In genomic region chr12:33804206-33804791, GRCm38 (mm10) we compare ENCODE assay signal across 22 mouse cellular contexts.
DNase-seq lines count a peak whose midpoint lies in the region; ATAC-seq and TF ChIP-seq lines count a peak whose summit lies in the region.
"Had no signal": no experiment of that assay in that cellular context is flagged by ENCODE, and none has a peak within 500 bp of the region (broad histone marks: within the 10 kb centered on the region; RNA-seq: fewer than 3 reads in every experiment).

No protein-coding gene starts in this region.

- H3ac ChIP-seq in C2C12 (ENCODE audit: control insufficient read depth, insufficient read length, low read depth): no peak overlapping the region

- peak overlapping the region; percentile 26; the same call in 1 of the 2 replicates for H3K4me2 ChIP-seq in embryonic facial prominence, embryonic 14.5 days (ENCODE audit: low read depth, low read length)
- peak overlapping the region; percentile 46 for H3K4me2 ChIP-seq in limb, embryonic 13.5 days (replicated peaks)
- H3K4me2 ChIP-seq: forebrain, embryonic 12.5 days; heart, embryonic 15.5 days; liver, embryonic 15.5 days; midbrain, embryonic 15.5 days had no signal

- H3K27me3 ChIP-seq in kidney, adult 2 months (replicated peaks; ENCODE audit: control insufficient read depth, insufficient read depth, low read length): no peaks in the 10 kb centered on the region
- no peaks in the 10 kb centered on the region for H3K27me3 ChIP-seq in C2C12 (ENCODE audit: control insufficient read depth, insufficient read depth, insufficient read length)
- H3K27me3 ChIP-seq in embryonic facial prominence, embryonic 14.5 days (replicated peaks; ENCODE audit: control insufficient read depth, insufficient read depth, low read length): no peaks in the 10 kb centered on the region
- H3K27me3 ChIP-seq in limb, embryonic 13.5 days: no peaks in the 10 kb centered on the region
- H3K27me3 ChIP-seq in heart, embryonic 10.5 days (ENCODE audit: insufficient read depth, poor library complexity, severe bottlenecking): no peaks in the 10 kb centered on the region
- H3K27me3 ChIP-seq: forebrain, embryonic 12.5 days; heart, embryonic 15.5 days; liver, embryonic 15.5 days; midbrain, embryonic 15.5 days had no signal

- DNase-seq in kidney, adult 2 months: peak; percentile 1
- no peak for DNase-seq in kidney, postnatal 25 days
- DNase-seq in embryonic facial prominence, embryonic 14.5 days (ENCODE audit: low spot score): peak; percentile 73
- DNase-seq in heart, embryonic 10.5 days (ENCODE audit: low spot score): no peak
- DNase-seq: cerebellum, postnatal 10 days; gastrocnemius, postnatal 25 days; heart, adult 2 months; heart, postnatal 4 days; layer of hippocampus, adult 9-11 months; right cerebral cortex, postnatal 14 days; thymus, postnatal 4 days had no signal

- no peak overlapping the region for H3K4me3 ChIP-seq in kidney, adult 2 months (ENCODE audit: insufficient read depth, low read depth, low read length)
- no peak overlapping the region for H3K4me3 ChIP-seq in C2C12 (ENCODE audit: insufficient read depth, poor library complexity, severe bottlenecking)
- H3K4me3 ChIP-seq in embryonic facial prominence, embryonic 14.5 days (ENCODE audit: low read depth, low read length): no peak overlapping the region
- H3K4me3 ChIP-seq in limb, embryonic 13.5 days: no peak overlapping the region
- no peak overlapping the region for H3K4me3 ChIP-seq in heart, embryonic 10.5 days
- H3K4me3 ChIP-seq: forebrain, embryonic 12.5 days; heart, adult 2 months; heart, embryonic 15.5 days; left cerebral cortex, adult 2 months; liver, embryonic 15.5 days; midbrain, embryonic 15.5 days had no signal

- no peaks in the 10 kb centered on the region for H3K4me1 ChIP-seq in kidney, adult 2 months (ENCODE audit: control insufficient read depth, insufficient read depth, low read length)
- no peaks in the 10 kb centered on the region; the same call in 1 of the 2 replicates for H3K4me1 ChIP-seq in embryonic facial prominence, embryonic 14.5 days (ENCODE audit: control insufficient read depth, insufficient read depth, low read length)
- H3K4me1 ChIP-seq in limb, embryonic 13.5 days: peaks cover 9% of the 10 kb centered on the region
- H3K4me1 ChIP-seq in heart, embryonic 10.5 days: no peaks in the 10 kb centered on the region
- H3K4me1 ChIP-seq: forebrain, embryonic 12.5 days; heart, embryonic 15.5 days; liver, embryonic 15.5 days; midbrain, embryonic 15.5 days had no signal

- no peak for TF ChIP-seq CTCF in kidney, adult 2 months (conservative IDR thresholded peaks at IDR 0.05; ENCODE audit: insufficient read depth, insufficient read length, low read depth, low read length)
- TF ChIP-seq CTCF in C2C12 (IDR thresholded peaks at IDR 0.05; ENCODE audit: control insufficient read depth, insufficient read depth, insufficient read length): no peak

- H3K9me3 ChIP-seq in embryonic facial prominence, embryonic 14.5 days (ENCODE audit: control insufficient read depth, low read length): no peaks in the 10 kb centered on the region
- H3K9me3 ChIP-seq in limb, embryonic 13.5 days: no peaks in the 10 kb centered on the region
- H3K9me3 ChIP-seq in heart, embryonic 10.5 days: no peaks in the 10 kb centered on the region
- H3K9me3 ChIP-seq: forebrain, embryonic 12.5 days; heart, embryonic 15.5 days; liver, embryonic 15.5 days; midbrain, embryonic 15.5 days had no signal

- no peaks in the 10 kb centered on the region for H3K79me3 ChIP-seq in C2C12 (ENCODE audit: low read depth)

- 35% methylated on average over 10 of the region's 10 CpGs for WGBS in kidney, adult 2 months
- 47% methylated on average over 10 of the region's 10 CpGs for WGBS in embryonic facial prominence, embryonic 14.5 days
- 25% methylated on average over 10 of the region's 10 CpGs for WGBS in limb, embryonic 13.5 days
- 81% methylated on average over 10 of the region's 10 CpGs for WGBS in heart, embryonic 10.5 days

- no peak overlapping the region for H3K27ac ChIP-seq in kidney, adult 2 months (ENCODE audit: insufficient read depth, low read depth, low read length)
- H3K27ac ChIP-seq in embryonic facial prominence, embryonic 14.5 days (replicated peaks; ENCODE audit: low read depth, low read length): no peak overlapping the region
- H3K27ac ChIP-seq in limb, embryonic 13.5 days: peak overlapping the region; percentile 49
- H3K27ac ChIP-seq in heart, embryonic 10.5 days: no peak overlapping the region
- H3K27ac ChIP-seq: forebrain, embryonic 12.5 days; heart, adult 2 months; heart, embryonic 15.5 days; left cerebral cortex, adult 2 months; liver, embryonic 15.5 days; midbrain, embryonic 15.5 days had no signal

- H3K79me2 ChIP-seq in C2C12 (ENCODE audit: control insufficient read depth, insufficient read depth): no peaks in the 10 kb centered on the region

- no peaks in the 10 kb centered on the region for H3K36me3 ChIP-seq in kidney, adult 2 months (ENCODE audit: control insufficient read depth, insufficient read depth, low read length)
- no peaks in the 10 kb centered on the region for H3K36me3 ChIP-seq in C2C12 (ENCODE audit: control insufficient read depth, insufficient read depth)
- H3K36me3 ChIP-seq in embryonic facial prominence, embryonic 14.5 days (ENCODE audit: control insufficient read depth, insufficient read depth, low read length): no peaks in the 10 kb centered on the region
- no peaks in the 10 kb centered on the region for H3K36me3 ChIP-seq in limb, embryonic 13.5 days
- no peaks in the 10 kb centered on the region for H3K36me3 ChIP-seq in heart, embryonic 10.5 days
- H3K36me3 ChIP-seq: forebrain, embryonic 12.5 days; heart, embryonic 15.5 days; liver, embryonic 15.5 days; midbrain, embryonic 15.5 days had no signal

- H3K9ac ChIP-seq in embryonic facial prominence, embryonic 14.5 days (ENCODE audit: low read depth, low read length): no peak overlapping the region
- H3K9ac ChIP-seq in limb, embryonic 13.5 days: no peak overlapping the region
- H3K9ac ChIP-seq: forebrain, embryonic 12.5 days; heart, embryonic 15.5 days; liver, embryonic 15.5 days; midbrain, embryonic 15.5 days had no signal

- no peak for TF ChIP-seq POLR2A in kidney, adult 2 months (IDR thresholded peaks at IDR 0.05; ENCODE audit: low read depth, low read length)

- ATAC-seq in embryonic facial prominence, embryonic 14.5 days (ENCODE audit: low read depth): no peak
- ATAC-seq in limb, embryonic 13.5 days (ENCODE audit: low FRiP score, low read depth): peak; percentile 93
- ATAC-seq in megakaryocyte progenitor cell, adult 5-6 weeks (replicated peaks; ENCODE audit: poor library complexity): no peak
- ATAC-seq: hindbrain, embryonic 16.5 days; intestine, postnatal 0 days; lung, postnatal 0 days; midbrain, embryonic 15.5 days had no signal

TF ChIP-seq in C2C12, 6 proteins besides CTCF, POLR2A, EP300 and RAD21:
- TF ChIP-seq USF1 (IDR thresholded peaks at IDR 0.05; ENCODE audit: low read depth) (peak; percentile 89), FOSL1 (IDR thresholded peaks at IDR 0.05; ENCODE audit: insufficient read depth, low read length, poor library complexity, severe bottlenecking) (no peak)

Comparison
In these comparisons a context has a peak if more than half of its experiments do, and no peak if none do; other contexts are left out.
1. DNase-seq: peak in kidney, adult 2 months (single experiment) and embryonic facial prominence, embryonic 14.5 days (single experiment); none in kidney, postnatal 25 days (0 of 2) and heart, embryonic 10.5 days (single experiment).